Mouse (Mus musculus) lung, postnatal 0 days (tissue): ENCODE data around the gene Olfr1043. TPM values are rescaled to one million over a fixed set of nuclear protein-coding genes. Genes with fewer than 3 reads are reported as not detected.

Experiments used
- ATAC-seq: fragments of 200-750 bp; cut with Nextera tagmentation; 2 replicates; pipeline ENCODE4 v1.8.0; 2017; ENCODE audit warnings: moderate library complexity
- DNase-seq: peaks from one replicate; pipeline ENCODE4 v3.0.0-alpha.2; 2016; ENCODE audit warnings: low spot score
- H3K27ac ChIP-seq: fragments of 300-500 bp; sonication (generic); 2 replicates; pipeline ENCODE4 v1.5.1; 2014; ENCODE audit warnings: antibody characterized with exemption, mild to moderate bottlenecking, low read length, mixed read lengths
- H3K27me3 ChIP-seq: fragments of 300-500 bp; sonication (generic); replicated peaks from 2 replicates; pipeline ENCODE4 v1.6.1; 2014; ENCODE audit warnings: low read length, mixed read lengths; ENCODE audit not compliant: insufficient read depth
- H3K36me3 ChIP-seq: fragments of 300-500 bp; sonication (generic); 2 replicates; pipeline ENCODE4 v1.6.1; 2014; ENCODE audit warnings: low read length, mixed read lengths; ENCODE audit not compliant: insufficient read depth
- H3K4me1 ChIP-seq: fragments of 300-500 bp; sonication (generic); 2 replicates; pipeline ENCODE4 v1.6.1; 2014; ENCODE audit warnings: antibody characterized with exemption, low read depth, low read length, mixed read lengths; ENCODE audit not compliant: insufficient read depth
- H3K4me2 ChIP-seq: fragments of 300-500 bp; sonication (generic); replicated peaks from 2 replicates; pipeline ENCODE4 v1.6.1; 2014; ENCODE audit warnings: low read depth, mild to moderate bottlenecking, low read length, moderate library complexity, mixed read lengths
- H3K4me3 ChIP-seq: fragments of 300-500 bp; sonication (generic); 2 replicates; pipeline ENCODE4 v1.5.1; 2014; ENCODE audit warnings: low read depth, low read length
- H3K9ac ChIP-seq: fragments of 300-500 bp; sonication (generic); replicated peaks from 2 replicates; pipeline ENCODE4 v1.6.1; 2014; ENCODE audit warnings: low read depth, mild to moderate bottlenecking
- H3K9me3 ChIP-seq: fragments of 300-500 bp; sonication (generic); 2 replicates; pipeline ENCODE4 v1.6.1; 2016; ENCODE audit warnings: low read length, mixed read lengths
- CTCF ChIP-seq: IDR thresholded peaks from 2 replicates; pipeline ENCODE4 v1.5.1; 2016; ENCODE audit warnings: antibody characterized with exemption, mild to moderate bottlenecking
- EP300 ChIP-seq: IDR thresholded peaks from 2 replicates; pipeline ENCODE4 v1.6.1; 2016; ENCODE audit warnings: antibody characterized with exemption, mild to moderate bottlenecking, control low read depth
- WGBS: fragments of 180-500 bp; shearing (Covaris S2); extraction: QIAGEN DNeasy Blood & Tissue Kit; methylation state at CpG from one replicate; pipeline ENCODE4 v1.1.7; 2014; 5-methylcytosine and 5-hydroxymethylcytosine counted together
- polyA plus RNA-seq: library from polyadenylated mRNA; unstranded; fragments of >200 nt; fragmentation: Nextera tagmentation; extraction: Ambion mirVana; gene quantifications from 2 replicates; pipeline ENCODE4 v1.2.1, GENCODE M21; 2015

Olfr1043 gene
- polyA plus RNA-seq, 1 experiment from 2014 or later = not detected

DNA sequence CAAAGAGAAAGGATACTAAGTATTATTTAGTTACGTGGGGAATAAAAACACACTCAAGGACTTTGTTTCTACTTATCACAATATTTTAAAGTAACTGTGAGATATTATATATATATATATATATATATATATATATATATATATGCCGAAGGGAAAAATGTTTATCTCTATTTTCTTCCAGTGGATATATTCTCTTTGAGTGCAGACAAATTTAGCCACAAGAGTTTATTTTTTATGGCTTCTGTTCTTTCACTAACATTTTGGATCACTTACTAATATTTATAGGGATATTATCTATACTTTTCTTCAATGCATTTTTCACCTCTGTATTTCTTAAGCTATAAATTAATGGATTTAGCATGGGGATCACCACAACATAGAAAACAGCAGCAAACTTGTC is 5.6 kb downstream of the Olfr1043 start, which contains the start of gene Olfr1042:
Gene Olfr1042 (minus strand): TSS at position 101 of the 400 bp plus-strand sequence.
- Histone ChIP-seq H3K4me3 (no peak within 1 kb of the TSS), H3K27ac (no peak within 1 kb of the TSS), H3K4me1 (no peaks in the 10 kb centered on the region), H3K36me3 (no peaks in the 10 kb centered on the region), H3K4me2 (no peak within 1 kb of the TSS), H3K9me3 (no peaks in the 10 kb centered on the region), H3K9ac (no peak within 1 kb of the TSS), H3K27me3 (no peaks in the 10 kb centered on the region)
- TF ChIP-seq EP300 = no peak
- no peak for TF ChIP-seq CTCF
- DNase-seq (no peak), ATAC-seq (no peak)
- WGBS = 77% methylated on average over 2 of the region's 2 CpGs

DNA sequence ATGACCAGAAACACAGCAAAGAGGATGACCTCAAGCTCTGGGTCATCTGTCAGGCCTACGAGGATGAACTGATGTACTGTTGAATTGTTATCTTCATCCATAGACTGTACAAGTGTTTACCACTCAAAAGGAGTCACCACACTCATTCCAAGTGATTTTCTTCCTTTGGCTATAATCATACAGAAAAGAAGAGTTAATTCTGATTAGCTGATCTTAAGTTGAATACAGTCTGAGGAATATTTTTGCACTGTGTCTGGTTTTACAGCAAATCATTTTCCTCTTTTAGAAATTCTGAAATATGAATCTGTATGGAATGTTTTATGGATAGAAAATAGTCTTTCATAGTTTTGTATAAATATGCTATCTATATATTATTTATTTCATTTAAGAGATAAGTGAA is 20.7 kb downstream of the Olfr1043 start, which contains the start of gene Olfr1040:
Gene Olfr1040 (minus strand): TSS at position 101 of the 400 bp plus-strand sequence.
- WGBS = 55% methylated on average over 1 of the region's 1 CpGs
- no peaks in the 10 kb centered on the region for H3K4me1 ChIP-seq
- DNase-seq (no peak), ATAC-seq (no peak)
- no peaks in the 10 kb centered on the region for H3K36me3 ChIP-seq
- no peaks in the 10 kb centered on the region for H3K9me3 ChIP-seq
- H3K4me2 ChIP-seq = no peak within 1 kb of the TSS
- TF ChIP-seq EP300 = no peak
- no peak for TF ChIP-seq CTCF
- H3K9ac ChIP-seq = no peak within 1 kb of the TSS
- H3K27me3 ChIP-seq = no peaks in the 10 kb centered on the region
- no peak within 1 kb of the TSS for H3K27ac ChIP-seq
- no peak within 1 kb of the TSS for H3K4me3 ChIP-seq

DNA sequence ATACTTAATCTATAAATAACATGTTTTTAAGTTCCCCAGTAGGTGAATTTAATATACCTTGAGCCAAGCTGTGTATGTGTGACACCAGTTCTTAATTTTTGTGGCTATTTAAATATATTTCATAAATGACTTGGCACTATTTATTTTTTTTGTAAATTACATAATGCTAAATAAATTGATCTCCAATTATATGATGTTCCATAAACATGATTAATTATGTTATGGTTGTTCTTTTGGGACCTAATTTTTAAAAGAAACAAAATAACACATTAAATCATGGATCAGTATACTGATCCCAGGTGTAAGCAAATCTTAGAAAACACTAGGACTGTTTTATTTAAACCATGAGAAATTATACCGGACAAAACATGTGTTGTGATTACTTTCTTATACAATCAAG is 31.5 kb downstream of the Olfr1043 start, which contains the start of gene Olfr1039:
Gene Olfr1039 (minus strand): TSS at position 101 of the 400 bp plus-strand sequence.
- no peak within 1 kb of the TSS for H3K4me3 ChIP-seq
- H3K27me3 ChIP-seq = no peaks in the 10 kb centered on the region
- DNase-seq = no peak
- no peak within 1 kb of the TSS for H3K4me2 ChIP-seq
- no peaks in the 10 kb centered on the region for H3K9me3 ChIP-seq
- H3K4me1 ChIP-seq = no peaks in the 10 kb centered on the region
- TF ChIP-seq CTCF = no peak
- TF ChIP-seq EP300 = no peak
- H3K9ac ChIP-seq = no peak within 1 kb of the TSS
- 83% methylated on average over 1 of the region's 1 CpGs for WGBS
- no peak for ATAC-seq
- no peak within 1 kb of the TSS for H3K27ac ChIP-seq
- H3K36me3 ChIP-seq = no peaks in the 10 kb centered on the region

Other genes with a start within 250 kb of the Olfr1043 start
- gene Olfr1026, start 246.0 kb downstream of the Olfr1043 start, polyA plus RNA-seq = not detected in 2 replicates
- not detected in 2 replicates for gene Olfr1028, start 217.1 kb downstream of the Olfr1043 start, polyA plus RNA-seq
- gene Olfr1029, start 193.6 kb downstream of the Olfr1043 start, polyA plus RNA-seq = not detected in 2 replicates
- gene Olfr1030, start 188.2 kb downstream of the Olfr1043 start, polyA plus RNA-seq = not detected in 2 replicates
- gene Olfr1031, start 177.2 kb downstream of the Olfr1043 start, polyA plus RNA-seq = not detected in 2 replicates
- gene Olfr1032, start 162.0 kb downstream of the Olfr1043 start, polyA plus RNA-seq = not detected in 2 replicates
- gene Olfr1033, start 146.9 kb downstream of the Olfr1043 start, polyA plus RNA-seq = 3.4 and 8.8 TPM in 2 replicates
- gene Olfr1034, start 121.7 kb downstream of the Olfr1043 start, polyA plus RNA-seq = 0.06 TPM in 1 of 2 replicates, not detected in the other
- not detected in 2 replicates for gene Olfr1036, start 93.5 kb downstream of the Olfr1043 start, polyA plus RNA-seq
- not detected in 2 replicates for gene Olfr1037, start 80.1 kb downstream of the Olfr1043 start, polyA plus RNA-seq
- not detected in 2 replicates for gene Olfr1039, start 31.6 kb downstream of the Olfr1043 start, polyA plus RNA-seq
- gene Olfr1040, start 20.8 kb downstream of the Olfr1043 start, polyA plus RNA-seq = not detected in 2 replicates
- gene Olfr1042, start 5.7 kb downstream of the Olfr1043 start, polyA plus RNA-seq = not detected in 2 replicates
- gene Olfr1044, start 10.3 kb upstream of the Olfr1043 start, polyA plus RNA-seq = not detected in 2 replicates
- gene Olfr52, start 18.2 kb upstream of the Olfr1043 start, polyA plus RNA-seq = not detected in 2 replicates
- gene Olfr1045, start 35.5 kb upstream of the Olfr1043 start, polyA plus RNA-seq = not detected in 2 replicates
- not detected in 2 replicates for gene Olfr1046, start 51.8 kb upstream of the Olfr1043 start, polyA plus RNA-seq
- not detected in 2 replicates for gene Olfr1047, start 63.9 kb upstream of the Olfr1043 start, polyA plus RNA-seq
- gene Olfr1048, start 72.8 kb upstream of the Olfr1043 start, polyA plus RNA-seq = not detected in 2 replicates
- not detected in 2 replicates for gene Olfr1049, start 90.8 kb upstream of the Olfr1043 start, polyA plus RNA-seq
- gene Olfr1051, start 111.6 kb upstream of the Olfr1043 start, polyA plus RNA-seq = not detected in 2 replicates
- gene Olfr1052, start 124.9 kb upstream of the Olfr1043 start, polyA plus RNA-seq = not detected in 2 replicates
- gene Olfr1053, start 147.8 kb upstream of the Olfr1043 start, polyA plus RNA-seq = not detected in 2 replicates
- not detected in 2 replicates for gene Olfr1054, start 167.9 kb upstream of the Olfr1043 start, polyA plus RNA-seq
- gene Olfr1055, start 182.8 kb upstream of the Olfr1043 start, polyA plus RNA-seq = not detected in 2 replicates
- gene Olfr1056, start 194.9 kb upstream of the Olfr1043 start, polyA plus RNA-seq = not detected in 2 replicates
- gene Olfr1057, start 210.9 kb upstream of the Olfr1043 start, polyA plus RNA-seq = not detected in 2 replicates
- gene Olfr1058, start 221.0 kb upstream of the Olfr1043 start, polyA plus RNA-seq = not detected in 2 replicates
- gene Olfr1061, start 246.5 kb upstream of the Olfr1043 start, polyA plus RNA-seq = not detected in 2 replicates